Mouse (Mus musculus) limb, embryonic 14.5 days (tissue): ENCODE measurements at regions not wholly inside any gene's neighbourhood (a gene's known extent, or its start where the extent isn't known, plus 50 kb on each side); places are given as distances from the start of the nearest gene placed in this dataset.

Experiments used
- ATAC-seq: fragments of 200-750 bp; cut with Nextera tagmentation; 2 replicates; pipeline ENCODE4 v1.8.0; 2017; ENCODE audit warnings: low read depth, moderate number of reproducible peaks, moderate TSS enrichment; ENCODE audit not compliant: low FRiP score
- DNase-seq: peaks from one replicate; pipeline ENCODE4 v3.0.0-alpha.2; 2015; ENCODE audit warnings: low spot score
- H3K27ac ChIP-seq: fragments of 300-500 bp; sonication (generic); replicated peaks from 2 replicates; pipeline ENCODE4 v1.5.1; 2014; ENCODE audit warnings: low read depth, mild to moderate bottlenecking, low read length, moderate library complexity, mixed read lengths
- H3K27me3 ChIP-seq: fragments of 300-500 bp; sonication (generic); 2 replicates; pipeline ENCODE4 v1.6.1; 2014; ENCODE audit warnings: low read length, mixed read lengths; ENCODE audit not compliant: control insufficient read depth, insufficient read depth
- H3K36me3 ChIP-seq: fragments of 300-500 bp; sonication (generic); 2 replicates; pipeline ENCODE4 v1.6.1; 2014; ENCODE audit warnings: mild to moderate bottlenecking, low read length, moderate library complexity, mixed read lengths; ENCODE audit not compliant: control insufficient read depth, insufficient read depth
- H3K4me1 ChIP-seq: fragments of 300-500 bp; sonication (generic); 2 replicates; pipeline ENCODE4 v1.6.1; 2014; ENCODE audit warnings: antibody characterized with exemption, low read length, mixed read lengths; ENCODE audit not compliant: control insufficient read depth, insufficient read depth
- H3K4me2 ChIP-seq: fragments of 300-500 bp; sonication (generic); replicated peaks from 2 replicates; pipeline ENCODE4 v1.6.1; 2014; ENCODE audit warnings: low read depth, mild to moderate bottlenecking, low read length, moderate library complexity; ENCODE audit not compliant: severe bottlenecking
- H3K4me3 ChIP-seq: fragments of 300-500 bp; sonication (generic); replicated peaks from 2 replicates; pipeline ENCODE4 v1.5.1; 2014; ENCODE audit warnings: low read length
- H3K9ac ChIP-seq: fragments of 300-500 bp; sonication (generic); 2 replicates; pipeline ENCODE4 v1.6.1; 2014; ENCODE audit warnings: mild to moderate bottlenecking, low read depth, low read length, moderate library complexity; ENCODE audit not compliant: severe bottlenecking
- H3K9me3 ChIP-seq: fragments of 300-500 bp; sonication (generic); 2 replicates; pipeline ENCODE4 v1.6.1; 2016; ENCODE audit warnings: low read length; ENCODE audit not compliant: control insufficient read depth
- POLR2A ChIP-seq: fragments of 200-500 bp; IDR thresholded peaks from 2 replicates; pipeline ENCODE4 v1.8.0; 2012; ENCODE audit warnings: inconsistent platforms, mild to moderate bottlenecking, moderate library complexity, borderline replicate concordance; ENCODE audit not compliant: insufficient read depth, insufficient read length; ENCODE audit errors: extremely low read depth
- WGBS: fragments of 180-500 bp; shearing (Covaris S2); extraction: QIAGEN DNeasy Blood & Tissue Kit; methylation state at CpG from one replicate; pipeline ENCODE4 v1.1.7; 2014; 5-methylcytosine and 5-hydroxymethylcytosine counted together

DNA sequence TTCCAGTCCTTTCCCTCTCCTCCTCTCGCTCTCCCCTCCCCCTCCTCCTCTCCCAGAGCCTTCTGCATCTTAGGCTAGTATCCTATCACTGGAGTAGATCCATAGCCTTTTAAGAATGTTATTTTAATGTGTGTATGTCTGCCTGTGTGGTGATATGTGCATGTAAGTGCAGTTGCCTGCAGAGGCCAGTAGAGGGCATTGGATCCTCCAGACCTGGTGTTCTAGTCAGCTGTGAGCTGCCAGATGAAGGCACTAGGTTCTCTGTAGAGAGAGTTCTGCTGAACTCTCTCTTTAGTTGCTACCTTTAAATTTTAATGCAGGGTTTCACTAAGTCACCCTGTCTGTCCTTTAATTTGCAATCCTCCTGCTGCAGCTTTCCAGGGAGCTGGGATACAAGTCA lies 83.9 kb upstream of the Id2 start:
- Histone ChIP-seq H3K27ac (no peak overlapping the region), H3K4me1 (peaks cover 6% of the 10 kb centered on the region; the same call in 1 of the 2 replicates), H3K4me3 (no peak overlapping the region), H3K27me3 (no peaks in the 10 kb centered on the region), H3K4me2 (no peak overlapping the region), H3K36me3 (no peaks in the 10 kb centered on the region), H3K9me3 (no peaks in the 10 kb centered on the region), H3K9ac (no peak overlapping the region)
- DNase-seq (no peak), ATAC-seq (no peak)
- no peak for TF ChIP-seq POLR2A
- 95% methylated on average over 1 of the region's 1 CpGs for WGBS

DNA sequence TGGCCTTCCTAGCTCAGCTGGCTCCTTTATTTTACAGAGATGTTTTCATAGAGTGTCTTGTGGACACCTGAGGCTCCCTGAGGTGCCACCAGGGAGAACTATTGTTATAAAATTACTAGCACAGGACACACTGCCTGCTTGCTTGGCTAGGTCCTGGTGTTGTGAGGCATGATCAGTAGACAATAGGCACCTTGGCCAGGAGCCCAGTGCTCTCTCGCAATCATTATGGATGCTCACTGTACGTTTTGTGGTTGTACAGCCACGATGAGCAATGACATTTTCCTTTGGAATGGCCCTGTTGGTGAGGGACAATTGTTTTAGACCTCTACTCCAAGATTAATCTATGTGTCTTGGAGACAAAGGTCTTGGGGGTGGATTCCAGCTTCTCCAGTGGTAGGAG lies 83.3 kb upstream of the Id2 start:
- H3K4me1 ChIP-seq: peaks cover 6% of the 10 kb centered on the region; the same call in 1 of the 2 replicates
- no peak overlapping the region for H3K9ac ChIP-seq
- H3K4me3 ChIP-seq: no peak overlapping the region
- no peaks in the 10 kb centered on the region for H3K27me3 ChIP-seq
- DNase-seq: no peak
- H3K36me3 ChIP-seq: no peaks in the 10 kb centered on the region
- H3K27ac ChIP-seq: no peak overlapping the region
- H3K4me2 ChIP-seq: no peak overlapping the region
- H3K9me3 ChIP-seq: no peaks in the 10 kb centered on the region
- no peak for TF ChIP-seq POLR2A
- ATAC-seq: no peak
- WGBS: 85% methylated on average over 3 of the region's 3 CpGs

DNA sequence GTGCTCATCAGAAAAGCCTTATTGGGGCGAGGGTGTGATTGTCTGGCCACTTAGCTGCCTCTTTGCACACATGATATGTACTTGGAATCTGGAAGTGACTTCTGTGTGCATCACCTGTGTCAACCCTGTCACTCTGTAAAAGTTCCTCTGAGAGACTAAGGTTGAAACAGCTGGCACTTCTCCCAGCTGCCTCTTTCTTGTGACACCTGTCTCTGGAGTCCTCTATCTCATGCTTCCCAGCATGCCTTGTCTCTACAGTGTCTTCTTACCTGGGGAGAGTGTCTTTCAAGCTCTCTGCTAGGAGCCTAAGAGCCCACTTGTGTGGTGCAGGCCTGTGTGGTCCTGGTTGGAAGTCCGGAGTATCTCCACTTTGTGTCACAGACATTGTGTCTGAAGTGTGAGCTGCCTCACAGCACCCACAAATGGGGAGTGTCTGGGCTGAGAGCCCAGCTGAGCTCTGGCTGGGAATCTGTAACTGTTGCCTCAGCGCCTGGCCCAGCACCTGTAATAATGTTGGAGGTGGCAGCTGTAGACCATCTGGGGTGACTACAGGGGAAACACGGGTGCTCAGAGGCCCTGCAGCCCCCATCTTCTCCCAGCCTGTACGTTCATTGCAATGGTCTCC lies 81.7 kb upstream of the Id2 start:
- ATAC-seq: no peak

DNA sequence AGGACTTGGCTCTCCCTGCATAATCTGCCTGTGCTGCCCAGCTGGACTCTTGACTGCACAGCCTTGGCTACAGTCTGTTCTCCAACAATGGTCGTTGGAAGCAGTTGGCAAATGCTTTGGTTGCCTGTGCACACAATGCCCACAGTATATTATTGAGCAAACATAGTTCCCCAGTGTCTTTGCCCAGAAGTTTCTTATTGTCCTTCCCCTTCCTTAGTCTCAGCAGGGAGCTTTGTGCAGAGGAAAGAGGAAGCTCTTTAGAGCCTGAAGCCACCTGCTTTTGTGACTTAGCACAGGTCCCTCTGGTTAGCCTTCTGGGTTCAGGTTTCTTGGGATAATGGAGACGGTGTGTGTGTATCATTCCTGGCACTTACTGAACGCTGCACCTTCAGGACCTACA lies 80.9 kb upstream of the Id2 start:
- TF ChIP-seq POLR2A: no peak
- Histone ChIP-seq H3K4me2 (no peak overlapping the region), H3K27me3 (no peaks in the 10 kb centered on the region), H3K4me3 (no peak overlapping the region), H3K9me3 (no peaks in the 10 kb centered on the region), H3K4me1 (peaks cover 6% of the 10 kb centered on the region; the same call in 1 of the 2 replicates), H3K9ac (no peak overlapping the region), H3K27ac (no peak overlapping the region), H3K36me3 (no peaks in the 10 kb centered on the region)
- ATAC-seq (no peak), DNase-seq (no peak)
- WGBS: 72% methylated on average over 3 of the region's 3 CpGs

More for the DNA sequence above, 81.7 kb upstream of the Id2 start:
- H3K4me3 ChIP-seq: no peak overlapping the region
- 70% methylated on average over 5 of the region's 5 CpGs for WGBS
- H3K27ac ChIP-seq: no peak overlapping the region; the same call in 1 of the 2 replicates
- no peaks in the 10 kb centered on the region for H3K9me3 ChIP-seq
- H3K4me1 ChIP-seq: peaks cover 6% of the 10 kb centered on the region; the same call in 1 of the 2 replicates
- no peak overlapping the region for H3K4me2 ChIP-seq
- no peaks in the 10 kb centered on the region for H3K36me3 ChIP-seq
- H3K27me3 ChIP-seq: no peaks in the 10 kb centered on the region
- no peak for TF ChIP-seq POLR2A
- DNase-seq: no peak
- no peak overlapping the region for H3K9ac ChIP-seq

DNA sequence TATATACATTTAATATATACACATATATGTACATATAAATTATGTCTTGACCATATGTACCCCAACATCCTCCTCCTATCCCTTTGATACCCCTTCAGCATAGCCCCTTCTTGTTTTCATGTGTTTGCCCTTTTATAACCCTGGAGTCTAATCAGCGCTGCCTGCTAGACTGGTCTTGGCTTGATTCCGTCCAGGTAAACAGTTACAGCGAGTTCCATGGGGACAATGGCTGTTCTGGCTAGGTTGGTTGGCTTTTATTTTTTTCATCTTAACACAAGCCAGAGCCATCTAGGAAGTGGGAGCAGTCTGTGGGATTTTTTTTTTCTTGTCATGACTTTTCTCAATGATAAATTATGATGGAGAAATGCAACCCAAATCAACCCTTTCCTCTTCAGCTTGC lies 79.6 kb upstream of the Id2 start:
- ATAC-seq: no peak
- TF ChIP-seq POLR2A: no peak
- WGBS: 74% methylated on average over 3 of the region's 3 CpGs

More for the DNA sequence above, 79.6 kb upstream of the Id2 start:
- DNase-seq: no peak
- H3K27me3 ChIP-seq: no peaks in the 10 kb centered on the region
- no peak overlapping the region for H3K27ac ChIP-seq
- no peak overlapping the region for H3K4me2 ChIP-seq
- H3K4me3 ChIP-seq: no peak overlapping the region
- H3K9me3 ChIP-seq: no peaks in the 10 kb centered on the region
- H3K36me3 ChIP-seq: no peaks in the 10 kb centered on the region
- H3K9ac ChIP-seq: no peak overlapping the region
- peaks cover 6% of the 10 kb centered on the region; the same call in 1 of the 2 replicates for H3K4me1 ChIP-seq
